Mouse (Mus musculus): ENCODE data around the gene Plp1. TPM values are rescaled to one million over a fixed set of nuclear protein-coding genes. Genes with fewer than 3 reads are reported as not detected.

Gene Plp1
- under 1 TPM in 1 of 2 experiments, not detected in 1; 0.68 TPM for total RNA-seq (2023)

DNA sequence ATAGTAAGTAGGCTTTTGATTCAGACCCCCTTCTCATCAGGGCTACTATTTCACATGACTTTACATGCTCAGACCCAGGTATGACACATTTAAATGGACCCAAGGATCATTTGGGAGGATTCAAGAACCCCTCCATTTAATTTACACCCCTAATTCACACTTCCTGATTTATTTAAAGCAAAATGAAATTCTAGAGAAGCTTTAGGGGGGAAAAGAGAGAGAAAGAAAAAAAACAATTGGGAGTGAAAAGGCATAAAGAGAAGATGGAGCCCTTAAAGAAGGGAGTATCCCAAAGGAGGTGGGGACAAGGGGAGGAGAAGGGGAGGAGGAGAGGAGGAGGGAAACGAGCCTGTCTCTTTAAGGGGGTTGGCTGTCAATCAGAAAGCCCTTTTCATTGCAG lies at the start of gene Plp1:
Plp1 (plus strand) TSS at position 301 of the 400 bp plus-strand sequence.

DNA sequence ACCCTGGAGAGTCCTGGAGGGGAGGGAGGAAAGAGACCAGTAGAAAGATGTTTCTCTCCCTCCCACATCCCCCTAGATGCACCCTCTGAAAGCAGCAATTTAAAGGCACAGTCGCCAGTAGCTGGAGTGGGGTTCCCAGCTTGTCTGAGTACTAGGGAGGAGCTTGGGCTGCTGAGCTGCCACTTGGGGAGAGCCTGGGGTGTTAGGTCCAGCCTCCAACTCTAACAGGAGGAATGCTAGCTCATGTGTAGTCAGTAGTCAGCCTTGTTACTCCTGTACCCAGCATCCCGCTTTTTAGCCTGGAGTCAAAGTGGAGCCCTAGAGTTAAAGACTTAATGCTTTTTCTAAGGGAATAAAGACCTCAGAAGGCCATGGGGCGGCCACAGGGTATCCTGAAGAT lies 42.4 kb upstream of the Plp1 start, which contains the start of gene Glra4:
Glra4 (minus strand) TSS at position 101 of the 400 bp plus-strand sequence.

DNA sequence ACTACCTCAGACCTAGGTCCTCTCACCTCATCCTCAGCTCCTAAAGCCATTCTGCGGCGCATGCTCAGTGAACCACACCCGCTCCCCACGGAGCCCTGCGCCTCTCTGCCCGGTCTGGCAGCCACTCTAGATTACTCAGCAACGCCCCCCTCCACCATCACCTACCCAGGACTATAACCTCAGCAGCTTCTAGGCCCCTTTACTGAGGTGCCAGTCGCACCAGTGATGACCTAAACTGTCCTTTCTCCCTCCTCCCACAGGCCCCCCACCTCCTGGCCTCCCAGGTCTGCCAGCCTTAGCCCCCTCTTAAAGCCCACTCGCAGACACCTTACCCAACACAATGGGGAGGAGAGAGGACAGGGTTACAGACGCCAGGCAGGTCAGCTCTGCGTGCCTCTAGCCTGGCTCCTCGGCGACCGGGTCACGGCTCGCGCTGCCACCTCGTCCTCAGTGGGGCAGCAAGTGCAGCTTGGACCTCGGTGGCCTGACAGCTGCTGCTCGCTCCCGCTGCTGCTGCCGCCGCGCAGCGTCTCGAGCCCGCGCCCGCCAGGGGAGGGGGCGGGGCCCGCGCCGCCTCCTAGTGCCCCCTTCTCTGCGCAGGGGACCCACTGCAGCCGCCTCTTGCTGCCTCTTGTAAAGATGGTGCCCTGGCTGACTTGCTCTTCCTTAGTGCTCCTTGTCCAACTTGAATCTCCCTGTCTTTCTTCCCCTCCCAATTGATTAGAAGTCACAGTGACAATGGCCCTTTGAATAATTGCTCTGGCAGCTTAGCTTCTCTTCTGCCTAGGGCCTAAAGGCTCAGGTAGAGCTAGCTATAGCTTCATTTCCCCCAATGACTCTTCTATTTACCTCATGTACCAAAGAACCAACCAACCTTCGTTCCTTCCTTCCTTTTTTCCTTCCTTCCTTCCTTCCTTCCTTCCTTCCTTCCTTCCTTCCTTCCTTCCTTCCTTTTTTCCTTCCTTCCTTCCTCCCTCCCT lies 45.9 kb downstream of the Plp1 start, which contains the start of gene Rab9b:
Rab9b (minus strand) TSS at position 695 of the 980 bp plus-strand sequence.

Other genes starting within 250 kb of the Plp1 start
- gene Tceal3, start 231.8 kb upstream of the Plp1 start, total RNA-seq (2023), result not detected
- under 1 TPM; 0.18 to 0.39 TPM for gene Tceal1, start 114.7 kb upstream of the Plp1 start, total RNA-seq (2023)
- gene Morf4l2, start 79.0 kb upstream of the Plp1 start, total RNA-seq (2023), result 100 to 1,000 TPM; 105 to 108 TPM
- gene Glra4, start 42.5 kb upstream of the Plp1 start, total RNA-seq (2023), result not detected
- not detected for gene Rab9b, start 46.1 kb downstream of the Plp1 start, total RNA-seq (2023)
- gene H2bfm, start 104.7 kb downstream of the Plp1 start, total RNA-seq (2023), result not detected
- 1 to 10 TPM in 1 of 2 experiments, not detected in 1; 3.8 TPM for gene Tmsb15b2, start 152.8 kb downstream of the Plp1 start, total RNA-seq (2023)
- not detected for gene Tmsb15l, start 154.2 kb downstream of the Plp1 start, total RNA-seq (2023)
- not detected for gene Tmsb15b1, start 154.2 kb downstream of the Plp1 start, total RNA-seq (2023)
- gene Zcchc18, start 170.5 kb downstream of the Plp1 start, total RNA-seq (2023), result under 1 TPM in 1 of 2 experiments, not detected in 1; 0.24 TPM
- gene Slc25a53, start 215.6 kb downstream of the Plp1 start, total RNA-seq (2023), result 1 to 10 TPM; 7.7 to 7.8 TPM
- 1 to 10 TPM; 5.0 to 5.7 TPM for gene Fam199x, start 226.9 kb downstream of the Plp1 start, total RNA-seq (2023)

Measured in monocyte, adult 59 days (primary cell).